Comparison of ENCODE assay signal across 9 mouse cellular contexts in genomic region chr15:31419037-31419436, GRCm38 (mm10). TPM values are rescaled to one million over a fixed set of nuclear protein-coding genes. Genes with fewer than 3 reads are reported as not detected.
DNase-seq lines count a peak whose midpoint lies in the region; ATAC-seq and TF ChIP-seq lines count a peak whose summit lies in the region.
"Had no signal": no experiment of that assay in that cellular context is flagged by ENCODE, and none has a peak within 500 bp of the region (broad histone marks: within the 10 kb centered on the region; RNA-seq: fewer than 3 reads in every experiment).

No protein-coding gene starts in this region.

- H3K4me1 ChIP-seq in hindbrain, postnatal 0 days (ENCODE audit: insufficient read depth, low read length): no peaks in the 10 kb centered on the region
- peaks cover 5% of the 10 kb centered on the region; the same call in 1 of the 2 replicates for H3K4me1 ChIP-seq in hindbrain, embryonic 12.5 days
- H3K4me1 ChIP-seq in cortical plate, adult 2 months (ENCODE audit: control insufficient read depth, insufficient read depth, low read length): peaks cover 5% of the 10 kb centered on the region
- H3K4me1 ChIP-seq in liver, embryonic 11.5 days (replicated peaks; ENCODE audit: control insufficient read depth, insufficient read depth, low read length): peaks cover 4% of the 10 kb centered on the region

- no peak overlapping the region for H3K4me3 ChIP-seq in hindbrain, postnatal 0 days (ENCODE audit: low read length)
- H3K4me3 ChIP-seq in hindbrain, embryonic 12.5 days: no peak overlapping the region
- H3K4me3 ChIP-seq in cortical plate, adult 2 months (ENCODE audit: insufficient read depth, low read length): no peak overlapping the region
- H3K4me3 ChIP-seq in liver, embryonic 11.5 days (ENCODE audit: low read depth, low read length): no peak overlapping the region
- H3K4me3 ChIP-seq: myocyte had no signal

- WGBS in hindbrain, postnatal 0 days: 37% methylated on average over 9 of the region's 9 CpGs
- 45% methylated on average over 9 of the region's 9 CpGs for WGBS in hindbrain, embryonic 12.5 days
- WGBS in liver, embryonic 11.5 days: 34% methylated on average over 9 of the region's 9 CpGs

- no peaks in the 10 kb centered on the region for H3K27me3 ChIP-seq in hindbrain, postnatal 0 days (ENCODE audit: insufficient read depth, low read length)
- H3K27me3 ChIP-seq in hindbrain, embryonic 12.5 days: no peaks in the 10 kb centered on the region
- no peaks in the 10 kb centered on the region for H3K27me3 ChIP-seq in liver, embryonic 11.5 days (replicated peaks; ENCODE audit: control insufficient read depth, insufficient read depth, low read length)

- no peak overlapping the region for H3K9ac ChIP-seq in hindbrain, postnatal 0 days (replicated peaks; ENCODE audit: low read length)
- H3K9ac ChIP-seq in hindbrain, embryonic 12.5 days: no peak overlapping the region
- H3K9ac ChIP-seq in liver, embryonic 11.5 days (ENCODE audit: low read depth, low read length): no peak overlapping the region

- H3K9me3 ChIP-seq in hindbrain, postnatal 0 days (ENCODE audit: low read length): no peaks in the 10 kb centered on the region
- no peaks in the 10 kb centered on the region for H3K9me3 ChIP-seq in hindbrain, embryonic 12.5 days (replicated peaks)
- H3K9me3 ChIP-seq in liver, embryonic 11.5 days (ENCODE audit: control insufficient read depth, low read length): no peaks in the 10 kb centered on the region

- TF ChIP-seq CTCF in hindbrain, postnatal 0 days (IDR thresholded peaks at IDR 0.05; ENCODE audit: low read depth): peak; percentile 60
- peak; percentile 51 for TF ChIP-seq CTCF in cortical plate, adult 2 months (IDR thresholded peaks at IDR 0.05; ENCODE audit: extremely low read depth, insufficient read depth, low read length)

- no peak for TF ChIP-seq POLR2A in cortical plate, adult 2 months (IDR thresholded peaks at IDR 0.05; ENCODE audit: extremely low read depth, insufficient read depth, low read length)

- no peak overlapping the region for H3K4me2 ChIP-seq in hindbrain, postnatal 0 days (ENCODE audit: low read depth, low read length)
- H3K4me2 ChIP-seq in hindbrain, embryonic 12.5 days (replicated peaks): no peak overlapping the region
- H3K4me2 ChIP-seq in liver, embryonic 11.5 days: peak overlapping the region; percentile 64

- no peak overlapping the region for H3K27ac ChIP-seq in hindbrain, postnatal 0 days
- H3K27ac ChIP-seq in hindbrain, embryonic 12.5 days: no peak overlapping the region
- peak overlapping the region; percentile 58 for H3K27ac ChIP-seq in cortical plate, adult 2 months (ENCODE audit: insufficient read depth, low read length)
- H3K27ac ChIP-seq in liver, embryonic 11.5 days (ENCODE audit: low read depth, low read length): no peak overlapping the region

- ATAC-seq in hindbrain, postnatal 0 days: no peak
- no peak for ATAC-seq in hindbrain, embryonic 12.5 days (ENCODE audit: low FRiP score)
- no peak for ATAC-seq in liver, embryonic 11.5 days (replicated peaks; ENCODE audit: low FRiP score)

- peak; percentile 41 for DNase-seq in hindbrain, postnatal 0 days (ENCODE audit: low spot score)
- peak; percentile 71 for DNase-seq in MEL-GATA-1-ER (ENCODE audit: extremely low read depth, low read depth)
- DNase-seq in liver, embryonic 11.5 days (ENCODE audit: low spot score): no peak
- peak; percentile 61 for DNase-seq in naive thymus-derived CD4-positive, alpha-beta T cell, adult 2 months (ENCODE audit: low read depth)
- no peak for DNase-seq in yolk sac, embryonic 10.5 days (ENCODE audit: low spot score)
- no peak for DNase-seq in urinary bladder, adult 18-20 months (ENCODE audit: low spot score in 2 of 2)

- no peaks in the 10 kb centered on the region for H3K36me3 ChIP-seq in hindbrain, postnatal 0 days (ENCODE audit: insufficient read depth, low read length)
- no peaks in the 10 kb centered on the region for H3K36me3 ChIP-seq in hindbrain, embryonic 12.5 days
- H3K36me3 ChIP-seq in liver, embryonic 11.5 days (ENCODE audit: control insufficient read depth, insufficient read depth, low read length): no peaks in the 10 kb centered on the region

RNA-seq across cellular contexts. Expression of gene Ropn1l, which starts 34.5 kb away (rescaled TPM):
- total RNA-seq in hindbrain, postnatal 0 days (2014; rRNA removed): 0.68 and 0.73 TPM in 2 replicates
- polyA plus RNA-seq in hindbrain, postnatal 0 days (2015; fragmentation: Nextera tagmentation; extraction: Ambion mirVana): 3.4 and 3.7 TPM in 2 replicates
- 2.8 and 2.9 TPM in 2 replicates for polyA plus RNA-seq in hindbrain, embryonic 12.5 days (2016; fragmentation: Nextera tagmentation; extraction: Ambion mirVana)
- polyA plus RNA-seq in cortical plate, adult 2 months (2012; rRNA removed): 0.85 and 1.2 TPM in 2 replicates
- 3.0 and 3.1 TPM in 2 replicates for polyA plus RNA-seq in liver, embryonic 11.5 days (2014; fragmentation: Nextera tagmentation; extraction: Ambion mirVana)

RNA-seq across cellular contexts. Expression of gene Ankrd33b, which starts 51.5 kb away (rescaled TPM):
- 1.6 and 3.3 TPM in 2 replicates for total RNA-seq in hindbrain, postnatal 0 days (2014; rRNA removed)
- 1.2 and 1.6 TPM in 2 replicates for polyA plus RNA-seq in hindbrain, postnatal 0 days (2015; fragmentation: Nextera tagmentation; extraction: Ambion mirVana)
- 0.85 and 0.87 TPM in 2 replicates for polyA plus RNA-seq in hindbrain, embryonic 12.5 days (2016; fragmentation: Nextera tagmentation; extraction: Ambion mirVana)
- 33.9 and 34.5 TPM in 2 replicates for polyA plus RNA-seq in cortical plate, adult 2 months (2012; rRNA removed)
- polyA plus RNA-seq in liver, embryonic 11.5 days (2014; fragmentation: Nextera tagmentation; extraction: Ambion mirVana): 0.64 and 1.2 TPM in 2 replicates

Comparison
In these comparisons a context has a peak if more than half of its experiments do, and no peak if none do; other contexts are left out.
1. DNase-seq: peak in hindbrain, postnatal 0 days (single experiment), MEL-GATA-1-ER (single experiment) and naive thymus-derived CD4-positive, alpha-beta T cell, adult 2 months (single experiment); none in liver, embryonic 11.5 days (single experiment), yolk sac, embryonic 10.5 days (single experiment) and urinary bladder, adult 18-20 months (0 of 2).
2. RNA of gene Ankrd33b, which starts 51.5 kb away (polyA plus RNA-seq): 33.9 to 34.5 TPM in cortical plate, adult 2 months; 1.2 to 1.6 TPM in hindbrain, postnatal 0 days, 0.85 to 0.87 TPM in hindbrain, embryonic 12.5 days and 0.64 to 1.2 TPM in liver, embryonic 11.5 days; every median in the first group is over 10 times any median in the second.